Mouse (Mus musculus) forebrain, embryonic 10.5 days (tissue): ENCODE data around the gene Cited4. TPM values are rescaled to one million over a fixed set of nuclear protein-coding genes. Genes with fewer than 3 reads are reported as not detected.

Experiments
- DNase-seq: peaks from one replicate; pipeline ENCODE4 v3.0.0-alpha.2; 2017; ENCODE audit warnings: low spot score; ENCODE audit errors: extremely low spot score
- H3K27ac ChIP-seq: fragments of 300-500 bp; sonication (generic); 2 replicates; pipeline ENCODE4 v1.5.1; 2016; ENCODE audit warnings: mild to moderate bottlenecking
- H3K27me3 ChIP-seq: fragments of 300-500 bp; sonication (generic); 2 replicates; pipeline ENCODE4 v1.6.1; 2016; ENCODE audit warnings: mild to moderate bottlenecking; ENCODE audit not compliant: poor library complexity, severe bottlenecking
- H3K36me3 ChIP-seq: fragments of 300-500 bp; sonication (generic); replicated peaks from 2 replicates; pipeline ENCODE4 v1.6.1; 2016; ENCODE audit warnings: mild to moderate bottlenecking, moderate library complexity
- H3K4me1 ChIP-seq: fragments of 300-500 bp; sonication (generic); 2 replicates; pipeline ENCODE4 v1.6.1; 2016
- H3K4me3 ChIP-seq: fragments of 300-500 bp; sonication (generic); 2 replicates; pipeline ENCODE4 v1.5.1; 2016; ENCODE audit warnings: mild to moderate bottlenecking, moderate library complexity
- H3K9me3 ChIP-seq: fragments of 300-500 bp; sonication (generic); 2 replicates; pipeline ENCODE4 v1.6.1; 2016; ENCODE audit warnings: mild to moderate bottlenecking, moderate library complexity
- WGBS: fragments of 180-500 bp; shearing (Covaris S2); methylation state at CpG from one replicate; pipeline ENCODE4 v1.1.7; 2016; 5-methylcytosine and 5-hydroxymethylcytosine counted together
- polyA plus RNA-seq: library from polyadenylated mRNA; unstranded; fragments of >200 nt; fragmentation: Nextera tagmentation; extraction: Ambion mirVana; gene quantifications from 2 replicates; pipeline ENCODE4 v1.2.1, GENCODE M21; 2016

Gene Cited4
- polyA plus RNA-seq, 1 experiment from 2014 or later, result 14.3 TPM

- Histone ChIP-seq H3K27me3 (peaks cover 69% of the 10 kb centered on the region), H3K36me3 (no peaks in the 10 kb centered on the region), H3K9me3 (no peaks in the 10 kb centered on the region), H3K27ac (no peak overlapping the region), H3K4me3 (peak overlapping the region; percentile 46), H3K4me1 (peaks cover 18% of the 10 kb centered on the region)
- no peak for DNase-seq
- 20% methylated on average over 12 of the region's 12 CpGs for whole genome bisulfite sequencing
These were observed 50.4 kb downstream of the Cited4 start for GRCm38 (mm10) chr4:120716765-120717164.

Other genes with a start within 250 kb of the Cited4 start
- not detected in 2 replicates for gene Slfnl1, start 134.3 kb upstream of the Cited4 start, polyA plus RNA-seq
- 152 and 158 TPM in 2 replicates for gene Ctps, start 96.3 kb upstream of the Cited4 start, polyA plus RNA-seq
- gene Gm8439, start 77.8 kb upstream of the Cited4 start, polyA plus RNA-seq, result not detected in 2 replicates
- gene Kcnq4, start 82.0 kb downstream of the Cited4 start, polyA plus RNA-seq, result 1.5 and 1.8 TPM in 2 replicates
- gene Nfyc, start 165.0 kb downstream of the Cited4 start, polyA plus RNA-seq, result 128 and 131 TPM in 2 replicates
- 3.1 and 3.8 TPM in 2 replicates for gene Rims3, start 188.2 kb downstream of the Cited4 start, polyA plus RNA-seq